Mouse (Mus musculus) spleen, adult 12 weeks (tissue): ENCODE data around the gene Otub2.

Experiments used
- DNase-seq: peaks from one replicate; pipeline ENCODE4 v3.0.0; 2022; ENCODE audit warnings: low spot score

Gene Otub2

DNA sequence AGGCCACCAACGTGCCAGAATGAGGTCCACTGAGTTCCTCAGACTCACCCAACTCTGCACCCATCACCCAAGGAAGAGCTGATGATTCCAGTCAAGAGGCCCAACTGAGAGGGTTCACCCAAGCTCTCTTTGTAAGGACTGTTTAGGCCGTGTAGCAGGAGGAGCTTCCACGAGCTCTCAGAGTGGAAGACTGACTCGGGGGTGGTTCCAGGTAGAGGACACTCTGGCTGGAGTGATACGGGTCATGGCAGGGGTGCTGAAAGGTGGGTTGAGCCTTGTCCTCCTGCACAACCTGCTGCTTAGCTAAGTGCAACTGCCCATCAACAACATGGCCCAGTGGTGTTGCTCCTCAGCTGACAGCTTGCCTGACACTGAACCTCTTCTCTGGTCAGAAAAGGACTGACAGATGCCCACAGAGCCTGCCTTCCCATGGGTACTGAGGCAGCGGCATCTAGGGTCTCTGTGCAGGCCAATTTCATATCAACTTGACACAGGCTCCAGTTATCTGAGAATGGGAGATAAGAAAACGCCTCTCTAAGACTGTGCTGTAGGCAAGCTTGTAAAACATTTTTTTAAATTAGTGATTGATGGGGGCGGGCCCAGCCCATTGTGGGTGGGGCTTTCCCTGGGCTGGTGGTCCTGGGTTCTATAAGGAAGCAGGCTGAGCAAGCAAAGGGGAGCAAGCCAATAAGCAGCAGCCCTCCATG lies 14.8 kb upstream of the Otub2 start:
- no peak for DNase-seq

DNA sequence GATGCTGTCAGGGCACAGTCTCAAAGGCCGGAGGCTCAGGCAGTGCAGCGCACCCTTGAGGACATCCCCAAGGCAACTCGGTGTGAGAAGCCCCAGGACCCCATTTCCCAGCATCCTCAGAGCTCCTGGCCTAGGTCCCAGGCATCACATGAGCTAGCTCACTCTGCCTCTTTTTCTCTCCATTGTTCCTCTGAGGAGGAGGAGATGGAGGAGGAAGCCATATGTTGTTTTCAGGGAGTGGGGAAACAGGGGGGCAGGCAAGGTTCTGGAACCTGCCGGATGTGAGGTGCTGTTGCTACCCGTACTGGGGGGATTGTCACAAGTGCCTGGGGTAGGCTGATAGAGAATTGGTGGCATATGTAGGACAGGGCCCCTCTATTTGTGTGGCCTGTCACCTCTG lies 12.4 kb upstream of the Otub2 start:
- DNase-seq, result no peak

DNA sequence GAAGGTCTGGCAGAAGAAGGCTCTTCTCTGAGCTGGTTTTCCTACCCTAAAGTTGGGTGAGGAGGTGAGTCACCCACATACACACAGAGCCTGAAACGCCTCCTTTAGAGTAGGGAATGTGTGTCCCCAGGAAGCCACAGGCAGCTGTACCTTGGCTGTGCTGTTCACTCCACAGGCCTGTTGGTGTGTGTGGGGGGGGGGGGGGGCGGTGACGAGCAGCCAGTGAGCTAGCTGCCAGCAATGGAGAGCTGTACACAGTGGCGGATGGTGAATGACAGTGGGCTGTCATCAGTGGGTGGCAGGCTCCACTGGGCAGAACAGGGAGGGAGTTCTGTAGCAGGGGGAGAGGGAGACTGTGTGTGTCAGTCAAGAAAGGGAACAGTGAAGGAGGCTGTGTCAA lies 11.7 kb upstream of the Otub2 start:
- DNase-seq, result no peak

DNA sequence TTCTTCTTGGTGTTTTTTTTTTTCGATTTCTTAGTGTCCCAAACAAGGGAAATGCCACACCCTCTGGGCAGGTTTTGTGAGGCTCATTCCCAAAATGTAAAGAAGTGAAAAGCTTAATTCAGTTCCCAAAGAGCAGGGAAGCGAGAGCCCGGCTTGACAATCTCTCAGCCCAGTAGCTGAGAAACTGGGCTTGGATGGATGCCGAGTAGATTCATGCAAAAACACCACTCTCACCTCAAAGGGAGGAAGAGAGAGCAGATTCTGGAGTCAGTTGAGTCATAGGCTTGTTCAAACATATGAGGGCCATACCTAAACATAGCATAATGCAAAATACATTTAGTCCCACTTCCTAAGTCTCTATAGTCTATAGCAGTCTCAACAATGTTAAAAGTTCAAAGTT lies 8.3 kb upstream of the Otub2 start:
- no peak for DNase-seq

DNA sequence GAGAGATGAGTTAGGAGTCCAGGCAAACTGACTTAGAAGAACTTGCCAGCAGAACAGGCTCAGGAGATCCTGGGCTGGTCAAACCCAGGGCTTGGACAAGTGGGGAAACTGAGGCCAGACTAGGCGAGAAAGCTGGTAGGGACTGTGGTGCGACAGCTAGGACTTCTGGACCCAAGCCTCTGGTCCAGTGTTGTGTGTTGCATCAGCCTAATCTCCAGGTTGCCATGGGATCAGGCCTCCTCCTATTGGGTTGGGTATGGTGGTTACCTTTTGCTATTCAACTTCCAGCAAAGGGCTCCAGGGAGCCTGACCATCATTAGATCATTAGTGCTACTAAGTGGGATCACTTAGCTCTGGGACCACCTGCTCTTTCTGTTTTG lies 856 bp downstream of the Otub2 start:
- DNase-seq, result peak; percentile 41

DNA sequence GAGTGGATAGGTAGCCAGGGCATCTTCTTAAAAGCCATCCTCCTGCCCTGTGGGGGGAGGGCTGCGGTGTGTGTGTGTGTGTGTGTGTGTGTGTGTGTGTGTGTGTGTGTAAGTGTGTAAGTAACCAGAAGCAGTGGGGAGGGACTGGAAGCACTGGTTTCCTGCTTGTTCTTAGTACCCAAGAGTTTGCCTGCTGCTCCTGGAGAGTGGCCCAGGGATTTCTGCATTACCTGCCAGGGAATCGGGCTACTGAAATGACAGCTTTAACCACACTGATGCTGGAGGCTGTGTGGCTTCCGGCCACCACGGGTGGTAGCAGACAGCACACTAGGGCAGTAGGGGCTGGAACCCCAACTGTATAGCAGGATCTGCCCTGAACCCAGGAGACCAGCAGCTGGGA lies 1.5 kb downstream of the Otub2 start:
- DNase-seq, result no peak

DNA sequence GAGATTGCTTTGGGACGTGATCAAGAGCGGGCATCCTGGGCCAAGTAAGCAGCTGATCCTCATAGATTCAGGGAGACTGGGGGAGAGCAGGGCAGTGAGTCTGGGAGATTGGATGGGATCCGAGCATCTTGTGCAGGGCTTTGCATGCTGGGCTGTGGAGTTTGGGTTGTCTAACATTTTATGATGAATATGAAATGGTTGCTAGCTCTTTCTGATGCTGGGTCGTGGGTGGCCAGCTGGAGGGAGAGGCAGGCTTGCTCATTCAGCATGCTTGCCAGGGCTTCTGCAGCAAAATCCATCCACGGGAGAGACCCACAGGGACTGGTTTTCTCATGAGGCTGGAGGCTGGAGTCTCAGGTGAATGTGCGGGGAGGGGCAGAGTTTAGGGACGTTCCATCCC lies 2.6 kb downstream of the Otub2 start:
- no peak for DNase-seq

DNA sequence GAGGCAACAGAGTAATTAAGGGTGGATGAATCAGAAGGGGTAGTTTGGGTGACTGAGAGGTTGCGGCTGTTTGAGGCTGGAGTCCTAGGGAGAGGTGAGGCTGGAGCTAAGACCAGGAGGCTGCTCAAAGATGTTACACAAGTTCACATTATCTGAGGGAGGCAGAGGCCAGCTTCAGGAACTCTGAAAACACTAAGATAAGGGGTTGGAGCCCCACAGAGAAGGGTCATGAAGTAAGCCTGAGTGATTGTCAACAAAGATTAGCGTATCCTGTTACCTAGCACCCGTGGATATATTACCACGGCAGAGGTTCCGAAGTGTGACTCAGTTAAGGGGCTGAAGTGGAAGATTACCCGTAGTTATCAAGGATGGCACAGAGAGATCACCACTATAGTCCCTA lies 5.0 kb downstream of the Otub2 start:
- peak; percentile 47 for DNase-seq

DNA sequence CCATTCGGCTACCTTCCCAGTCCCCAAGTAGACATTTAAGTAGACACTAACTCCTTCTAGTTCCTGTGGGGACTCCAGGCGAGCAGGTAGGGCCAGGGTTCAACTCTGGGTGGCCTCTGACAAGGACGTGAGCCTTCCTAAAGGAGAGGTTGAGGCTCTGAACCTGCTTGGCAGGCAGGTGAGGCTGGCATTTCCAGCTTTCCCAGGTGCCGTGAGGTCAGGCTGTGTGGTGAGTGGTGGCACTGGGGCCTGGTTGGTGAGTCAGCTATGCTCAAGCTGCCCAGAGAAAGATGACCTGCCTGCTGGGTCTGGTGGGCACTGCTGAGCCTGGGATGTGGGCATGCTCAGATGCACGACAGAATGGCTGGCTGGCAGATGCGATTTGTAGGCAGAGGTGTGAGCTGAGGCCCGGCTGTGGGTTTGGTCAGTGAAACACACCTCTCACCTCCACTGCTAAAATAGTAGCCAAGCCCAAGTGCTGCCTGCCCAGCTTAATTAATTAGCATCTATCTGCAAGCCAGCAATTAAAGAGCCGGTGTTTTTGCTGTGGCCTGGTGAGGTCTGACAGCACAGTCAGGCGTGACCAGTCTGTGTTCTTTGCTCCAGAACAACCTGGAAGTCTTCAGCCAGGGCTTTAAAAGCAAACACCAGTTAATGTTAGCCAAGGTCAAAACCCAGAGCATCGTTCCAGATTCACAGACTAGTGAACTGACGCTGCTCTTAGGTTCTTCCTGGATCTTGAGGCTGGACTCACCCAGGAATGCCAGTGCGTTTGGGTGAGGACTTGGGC lies 7.2 kb downstream of the Otub2 start:
- no peak for DNase-seq

DNA sequence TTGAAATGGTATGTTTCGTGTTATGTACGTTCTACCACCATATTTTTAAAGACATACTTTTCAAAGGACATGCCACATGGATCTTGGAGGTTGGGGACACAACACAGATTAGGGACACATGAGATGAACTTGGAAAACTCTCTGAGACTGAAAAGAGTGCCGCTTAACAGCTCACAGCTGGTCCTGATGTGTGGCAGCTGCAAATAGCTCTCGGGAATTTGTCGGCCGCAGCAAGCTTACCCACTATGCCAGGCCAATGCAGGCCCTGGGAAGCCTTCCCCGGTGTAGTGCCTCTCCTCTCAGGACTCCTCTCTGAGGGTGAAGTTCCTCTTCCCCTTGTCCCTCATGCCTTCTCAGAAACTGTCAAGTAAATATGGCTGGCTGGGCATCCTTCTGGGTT lies 8.3 kb downstream of the Otub2 start:
- no peak for DNase-seq

DNA sequence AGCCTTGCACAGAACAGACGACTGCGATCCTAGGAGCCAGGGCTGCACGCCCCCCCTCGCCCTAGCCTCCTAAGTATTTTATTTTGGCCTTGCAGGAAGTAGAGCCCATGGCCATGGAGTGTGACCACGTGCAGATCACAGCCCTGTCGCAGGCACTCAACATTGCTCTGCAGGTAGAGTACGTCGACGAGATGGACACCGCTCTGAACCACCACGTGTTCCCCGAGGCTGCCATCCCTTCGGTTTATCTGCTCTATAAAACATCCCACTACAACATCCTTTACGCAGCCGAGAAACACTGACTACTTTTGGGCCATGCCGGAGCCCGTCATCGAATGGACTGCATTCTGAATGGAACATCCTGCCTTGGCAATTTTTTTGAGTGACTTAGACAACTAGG lies 15.6 kb downstream of the Otub2 start:
- DNase-seq, result no peak

DNA sequence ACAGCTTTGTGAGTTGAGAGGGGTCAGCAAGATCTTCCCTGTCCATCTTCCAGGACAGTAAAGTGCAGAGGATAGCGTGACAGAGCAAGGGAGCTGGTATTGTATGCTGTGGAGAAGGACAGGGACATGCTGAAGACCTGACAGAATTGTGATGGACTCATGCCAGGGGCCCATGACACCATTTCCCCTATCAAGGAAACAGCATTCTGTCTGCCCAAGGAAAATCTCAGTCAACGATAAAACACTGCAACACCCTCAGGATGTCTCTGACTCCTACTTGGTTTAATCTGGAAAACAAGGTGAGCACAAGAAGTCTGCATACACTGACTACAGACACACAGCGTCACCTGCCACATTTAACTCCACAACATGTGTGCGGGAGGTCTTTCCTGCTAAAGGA lies 19.2 kb downstream of the Otub2 start, which contains the start of gene 9330161L09Rik:
Gene 9330161L09Rik (minus strand): TSS at position 101 of the 400 bp plus-strand sequence.
- no peak for DNase-seq

DNA sequence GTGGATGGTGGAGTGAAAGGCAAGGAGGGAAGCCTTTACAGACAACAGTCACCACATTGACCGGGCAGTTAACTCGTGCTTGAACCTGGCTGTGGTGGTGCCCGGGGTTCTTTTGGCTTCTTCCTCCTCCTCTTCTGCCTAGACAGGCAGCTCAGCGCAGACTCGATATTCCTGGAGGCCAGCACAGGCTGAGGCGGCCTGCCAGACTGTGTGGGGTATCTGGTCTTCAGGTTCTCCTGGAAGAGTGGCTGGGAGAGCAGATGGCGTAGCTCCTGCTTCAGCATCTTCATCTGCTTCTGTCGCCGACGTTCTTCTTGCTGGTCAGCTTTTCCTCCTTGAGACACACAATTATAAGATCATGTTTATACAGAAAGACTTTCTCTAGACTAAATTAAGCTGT lies 19.7 kb downstream of the Otub2 start:
- DNase-seq, result no peak

DNA sequence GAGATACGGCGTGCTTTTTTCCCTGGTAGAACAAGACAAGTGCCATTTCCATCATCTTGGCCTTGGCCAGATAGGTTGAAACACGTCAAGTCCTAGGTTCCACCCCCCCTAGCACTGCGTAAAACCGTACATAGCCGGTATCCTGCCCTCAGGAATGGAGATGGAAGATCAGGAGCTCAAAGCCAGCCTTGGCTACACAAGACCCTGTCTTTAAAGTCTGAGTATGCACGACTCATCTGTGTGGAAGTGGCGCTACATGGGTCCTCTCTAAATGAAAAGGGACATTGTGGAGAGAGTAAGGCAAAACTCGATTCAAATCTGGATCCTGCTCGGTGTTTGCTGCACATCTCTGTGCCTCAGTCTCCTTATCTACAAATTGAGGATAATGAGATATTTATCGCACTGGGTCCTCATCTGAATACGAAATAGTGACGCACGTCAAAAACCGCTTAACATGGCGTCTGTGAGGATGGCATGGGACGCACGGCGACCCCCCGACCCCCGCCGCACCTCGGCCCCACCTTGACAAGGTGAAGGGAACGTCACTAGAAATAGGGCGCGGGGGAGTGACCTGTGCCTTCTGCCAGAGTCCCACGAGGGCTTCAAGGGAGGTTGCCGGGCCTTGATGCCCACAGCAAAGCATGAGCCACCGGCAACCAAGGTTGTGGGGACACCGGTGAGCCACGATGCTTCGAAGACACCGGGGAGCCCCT lies 36.7 kb downstream of the Otub2 start:
- DNase-seq, result no peak

DNA sequence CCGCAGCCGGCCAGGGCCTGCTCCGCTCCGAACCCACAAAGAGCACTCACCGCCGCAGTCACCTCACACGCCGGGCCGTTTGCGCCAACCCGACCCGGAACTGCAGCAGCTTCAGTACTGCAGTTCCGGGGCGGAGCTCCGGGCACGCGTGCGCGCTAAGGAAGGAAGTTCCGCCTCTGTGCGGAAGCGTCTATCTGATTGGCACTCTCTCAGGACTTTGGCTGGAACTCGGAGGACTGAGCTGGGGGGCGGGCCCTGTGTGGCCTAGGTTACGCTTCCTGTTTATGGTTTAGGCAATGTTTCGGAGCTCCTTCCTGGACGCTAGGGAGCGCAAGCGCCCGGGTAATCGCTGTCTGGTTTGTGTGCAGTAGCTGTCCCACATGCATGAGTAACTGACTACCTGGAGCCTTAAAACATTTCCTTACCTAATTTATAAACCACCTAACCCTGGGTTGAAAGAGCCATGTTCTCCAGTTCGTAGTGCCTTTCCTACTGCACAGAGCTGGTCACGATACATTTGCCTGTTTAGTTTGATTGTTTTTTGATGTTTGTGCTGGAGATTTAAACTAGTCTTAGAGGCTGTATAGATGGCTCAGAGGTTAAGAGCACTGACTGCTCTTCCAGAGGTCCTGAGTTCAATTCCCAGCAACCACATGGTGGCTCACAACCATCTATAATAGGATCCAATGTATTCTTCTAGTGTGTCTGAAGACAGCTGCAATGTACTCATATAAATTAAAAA lies 37.4 kb downstream of the Otub2 start, which contains the start of gene Ddx24:
Gene Ddx24 (minus strand): TSS at position 102 of the 742 bp plus-strand sequence.
- DNase-seq, result peak; percentile 97

DNA sequence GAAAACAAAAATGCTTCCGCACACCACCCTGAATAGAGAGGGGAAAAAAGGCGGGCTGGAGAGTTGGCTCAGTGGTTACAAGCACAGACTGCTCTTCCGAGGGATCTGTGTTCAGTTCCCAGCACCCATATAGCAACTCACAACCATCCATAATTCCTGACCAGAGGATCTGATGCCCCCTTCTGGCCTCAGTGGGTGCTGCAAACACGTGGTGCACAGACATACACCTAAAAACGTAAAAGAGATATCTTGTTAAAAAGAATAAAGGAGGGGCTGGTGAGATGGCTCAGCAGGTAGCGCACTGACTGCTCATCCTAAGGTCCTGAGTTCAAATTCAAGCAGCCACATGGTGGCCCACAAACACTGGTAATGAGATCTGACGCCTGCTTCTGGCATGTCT lies 38.2 kb downstream of the Otub2 start:
- DNase-seq, result no peak

DNA sequence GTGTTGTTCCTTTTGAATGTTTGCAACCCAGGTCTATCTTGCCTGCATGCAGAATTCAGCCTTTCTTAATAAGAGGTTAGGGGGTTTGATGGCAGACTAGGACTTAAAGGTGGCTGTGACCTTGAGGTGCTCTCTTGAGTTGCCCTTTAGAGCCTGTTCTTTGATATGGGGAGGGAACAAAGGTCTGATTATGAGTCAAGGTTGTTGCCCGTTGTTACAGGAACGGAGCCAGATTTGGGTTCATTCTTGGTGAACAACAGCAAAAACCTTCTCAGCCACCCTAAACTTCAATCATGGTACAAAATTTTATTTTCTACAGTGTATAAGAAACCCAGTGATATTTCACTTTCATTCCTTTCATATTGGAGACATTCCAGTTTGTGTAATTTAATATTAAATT lies 44.9 kb downstream of the Otub2 start:
- no peak for DNase-seq

DNA sequence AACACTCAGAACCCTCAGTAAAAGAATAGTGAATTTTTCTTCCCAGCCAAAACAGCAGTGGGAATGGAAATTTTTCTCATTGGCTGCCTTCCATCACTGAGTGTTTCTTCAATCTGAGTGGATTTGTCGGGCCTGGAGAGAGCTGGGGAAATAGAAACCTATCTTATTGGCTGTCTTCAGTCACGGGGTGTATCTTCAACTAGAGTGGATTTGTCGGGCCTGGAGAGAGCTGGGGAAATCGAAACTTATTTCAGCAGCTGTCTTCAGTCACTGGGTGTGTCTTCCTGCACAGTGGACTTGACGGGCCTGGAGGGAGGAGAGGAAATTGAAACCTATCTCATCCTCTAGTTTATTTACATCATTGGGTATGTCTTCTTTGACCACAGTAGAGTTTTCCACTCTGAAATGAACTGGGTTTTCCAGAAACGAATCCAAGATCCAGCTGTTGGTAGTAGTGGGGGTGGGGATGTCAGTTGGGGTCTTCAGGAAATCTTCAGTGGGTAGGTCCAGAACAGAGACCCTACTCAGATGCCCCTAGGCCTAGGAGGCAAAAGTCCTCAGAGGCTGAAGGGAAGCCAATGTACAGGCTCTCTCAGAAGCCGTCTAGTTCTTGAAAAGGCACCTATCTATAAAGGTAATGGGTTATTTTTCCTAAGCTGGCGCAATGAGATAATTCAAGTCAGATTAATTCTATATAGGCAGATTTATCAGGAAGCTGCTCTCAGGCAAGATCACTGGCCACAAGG lies 45.7 kb downstream of the Otub2 start, which contains the start of gene Ifi27:
Gene Ifi27 (plus strand): TSS at position 226 of the 746 bp plus-strand sequence.
- DNase-seq, result peak; percentile 58

DNA sequence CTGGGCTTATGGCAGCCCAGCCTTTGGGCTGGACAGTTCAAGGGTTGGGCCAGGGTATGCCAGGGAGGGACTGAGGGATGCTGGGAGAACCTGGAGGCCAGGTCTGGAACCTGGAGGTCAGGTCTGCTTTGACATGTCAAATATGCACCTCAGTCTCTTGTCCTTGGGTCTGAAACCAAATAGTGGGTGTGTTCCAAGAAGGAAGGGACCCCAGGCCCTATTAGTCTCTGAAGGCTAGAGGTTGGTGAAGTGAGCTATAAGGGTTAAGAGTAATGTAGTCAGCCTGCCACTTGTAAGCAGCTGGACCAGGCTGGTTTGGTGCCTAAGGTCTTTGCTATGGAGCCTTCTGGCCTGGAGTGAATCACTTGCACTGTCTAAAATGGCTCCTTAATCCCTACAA lies 46.4 kb downstream of the Otub2 start:
- no peak for DNase-seq

DNA sequence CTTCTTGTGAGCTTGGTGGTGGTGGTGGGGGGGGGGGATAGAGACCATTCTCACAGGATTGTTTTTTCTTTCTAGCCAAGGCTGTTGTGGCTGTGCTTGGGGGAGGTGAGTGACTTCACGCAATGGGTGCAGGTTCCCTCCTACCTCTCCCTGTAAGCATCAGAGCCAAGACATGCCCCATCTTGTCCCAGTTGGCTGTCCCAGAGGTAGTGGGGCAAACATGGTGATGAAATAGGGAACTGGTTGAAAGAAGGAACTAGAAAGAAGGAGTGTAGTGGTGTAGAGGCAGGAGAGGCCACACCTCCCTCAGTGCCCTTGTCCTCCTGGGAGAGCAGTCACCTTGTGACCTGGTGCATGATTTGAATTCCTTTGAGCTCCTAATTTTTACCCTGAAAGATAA lies 49.1 kb downstream of the Otub2 start:
- no peak for DNase-seq

DNA sequence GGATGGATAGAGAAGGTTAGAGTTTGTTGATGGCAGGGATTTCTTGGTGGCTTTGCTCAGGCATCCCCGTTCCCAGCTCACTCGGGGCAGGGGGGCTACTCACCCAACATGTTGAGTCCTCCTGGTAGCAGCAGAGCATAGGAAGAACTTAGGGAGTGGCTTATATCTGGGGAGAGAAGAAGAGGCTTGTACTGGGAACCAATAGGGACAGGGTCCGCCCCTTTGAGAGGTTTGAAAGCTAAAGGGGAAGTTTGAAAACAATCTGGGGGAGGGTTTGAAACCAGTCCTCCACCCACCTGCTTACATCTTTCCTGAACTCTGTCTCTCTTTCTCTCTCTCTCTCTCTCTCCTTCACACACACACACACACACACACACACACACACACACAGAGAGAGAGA lies 55.0 kb downstream of the Otub2 start, which contains the start of gene Ifi27l2a:
Gene Ifi27l2a (minus strand): TSS at position 157 of the 400 bp plus-strand sequence.
- DNase-seq, result no peak
